Mouse (Mus musculus): ENCODE measurements around the gene 2810408A11Rik. TPM values are rescaled to one million over a fixed set of nuclear protein-coding genes. Genes with fewer than 3 reads are reported as not detected.

Gene 2810408A11Rik
- polyA plus RNA-seq, 1 experiment, result 8.5 TPM

- no peak for DNase-seq (ENCODE audit: low read depth)
- TF ChIP-seq POLR2A (IDR thresholded peaks at IDR 0.05; ENCODE audit: borderline replicate concordance, extremely low read depth, insufficient read depth, insufficient read length, poor library complexity, severe bottlenecking), result no peak
- no peak for TF ChIP-seq CTCF (IDR thresholded peaks at IDR 0.05; ENCODE audit: borderline replicate concordance, extremely low read depth, insufficient read depth, insufficient read length)
Observed at GRCm38 (mm10) chr11:69853994-69854393, 46.8 kb downstream of the 2810408A11Rik start.

GRCm38 (mm10) chr11:69850754-69851153 lies 50.0 kb downstream of the 2810408A11Rik start:
- TF ChIP-seq POLR2A (IDR thresholded peaks at IDR 0.05; ENCODE audit: borderline replicate concordance, extremely low read depth, insufficient read depth, insufficient read length, poor library complexity, severe bottlenecking) (no peak), CTCF (IDR thresholded peaks at IDR 0.05; ENCODE audit: borderline replicate concordance, extremely low read depth, insufficient read depth, insufficient read length) (no peak)
- no peak for DNase-seq (ENCODE audit: low read depth)

- DNase-seq (ENCODE audit: low read depth), result no peak
- TF ChIP-seq CTCF (IDR thresholded peaks at IDR 0.05; ENCODE audit: borderline replicate concordance, extremely low read depth, insufficient read depth, insufficient read length) (no peak), POLR2A (IDR thresholded peaks at IDR 0.05; ENCODE audit: borderline replicate concordance, extremely low read depth, insufficient read depth, insufficient read length, poor library complexity, severe bottlenecking) (no peak)
Observed at GRCm38 (mm10) chr11:69849884-69850283, 50.9 kb downstream of the 2810408A11Rik start.

- TF ChIP-seq POLR2A (IDR thresholded peaks at IDR 0.05; ENCODE audit: borderline replicate concordance, extremely low read depth, insufficient read depth, insufficient read length, poor library complexity, severe bottlenecking), result no peak
- TF ChIP-seq CTCF (IDR thresholded peaks at IDR 0.05; ENCODE audit: borderline replicate concordance, extremely low read depth, insufficient read depth, insufficient read length), result no peak
Observed at GRCm38 (mm10) chr11:69849128-69849527, 51.7 kb downstream of the 2810408A11Rik start.

GRCm38 (mm10) chr11:69848021-69848420 lies 52.8 kb downstream of the 2810408A11Rik start:
- DNase-seq (ENCODE audit: low read depth), result no peak
- no peak for TF ChIP-seq CTCF (IDR thresholded peaks at IDR 0.05; ENCODE audit: borderline replicate concordance, extremely low read depth, insufficient read depth, insufficient read length)
- TF ChIP-seq POLR2A (IDR thresholded peaks at IDR 0.05; ENCODE audit: borderline replicate concordance, extremely low read depth, insufficient read depth, insufficient read length, poor library complexity, severe bottlenecking), result no peak

More at GRCm38 (mm10) chr11:69849128-69849527, 51.7 kb downstream of the 2810408A11Rik start:
- DNase-seq (ENCODE audit: low read depth), result no peak

Other genes starting within 250 kb of the 2810408A11Rik start
- gene Sox15, start 245.7 kb downstream of the 2810408A11Rik start, polyA plus RNA-seq (2012; rRNA removed), result 0.42 TPM in 1 of 2 replicates, not detected in the other
- 133 and 185 TPM in 2 replicates for gene Mpdu1, start 238.3 kb downstream of the 2810408A11Rik start, polyA plus RNA-seq (2012; rRNA removed)
- 7.8 and 10.8 TPM in 2 replicates for gene Cd68, start 234.8 kb downstream of the 2810408A11Rik start, polyA plus RNA-seq (2012; rRNA removed)
- 894 and 1,040 TPM in 2 replicates for gene Eif4a1, start 228.6 kb downstream of the 2810408A11Rik start, polyA plus RNA-seq (2012; rRNA removed)
- 139 and 167 TPM in 2 replicates for gene Senp3, start 218.9 kb downstream of the 2810408A11Rik start, polyA plus RNA-seq (2012; rRNA removed)
- 0.55 and 0.71 TPM in 2 replicates for gene Tnfsf13, start 215.2 kb downstream of the 2810408A11Rik start, polyA plus RNA-seq (2012; rRNA removed)
- 5.3 and 6.0 TPM in 2 replicates for gene Tnfsf12, start 205.1 kb downstream of the 2810408A11Rik start, polyA plus RNA-seq (2012; rRNA removed)
- gene Tnfsfm13, start 204.9 kb downstream of the 2810408A11Rik start, polyA plus RNA-seq (2012; rRNA removed), result 0.77 and 1.2 TPM in 2 replicates
- 35.8 and 71.0 TPM in 2 replicates for gene Polr2a, start 142.3 kb downstream of the 2810408A11Rik start, polyA plus RNA-seq (2012; rRNA removed)
- 0.68 and 1.1 TPM in 2 replicates for gene Slc35g3, start 139.0 kb downstream of the 2810408A11Rik start, polyA plus RNA-seq (2012; rRNA removed)
- 10.0 and 12.1 TPM in 2 replicates for gene Zbtb4, start 135.1 kb downstream of the 2810408A11Rik start, polyA plus RNA-seq (2012; rRNA removed)
- 3.0 and 4.2 TPM in 2 replicates for gene Chrnb1, start 105.0 kb downstream of the 2810408A11Rik start, polyA plus RNA-seq (2012; rRNA removed)
- gene Fgf11, start 99.1 kb downstream of the 2810408A11Rik start, polyA plus RNA-seq (2012; rRNA removed), result 20.4 and 20.9 TPM in 2 replicates
- gene Tmem102, start 95.4 kb downstream of the 2810408A11Rik start, polyA plus RNA-seq (2012; rRNA removed), result 0.30 and 0.36 TPM in 2 replicates
- gene Gm39566, start 85.7 kb downstream of the 2810408A11Rik start, polyA plus RNA-seq (2012; rRNA removed), result not detected in 2 replicates
- gene Spem2, start 82.5 kb downstream of the 2810408A11Rik start, polyA plus RNA-seq (2012; rRNA removed), result not detected in 2 replicates
- gene Spem1, start 78.8 kb downstream of the 2810408A11Rik start, polyA plus RNA-seq (2012; rRNA removed), result 1.3 and 1.4 TPM in 2 replicates
- gene Nlgn2, start 63.2 kb downstream of the 2810408A11Rik start, polyA plus RNA-seq (2012; rRNA removed), result 123 and 183 TPM in 2 replicates
- 167 and 271 TPM in 2 replicates for gene Tmem256, start 62.5 kb downstream of the 2810408A11Rik start, polyA plus RNA-seq (2012; rRNA removed)
- 86.3 and 105 TPM in 2 replicates for gene Plscr3, start 54.6 kb downstream of the 2810408A11Rik start, polyA plus RNA-seq (2012; rRNA removed)
- gene Tnk1, start 42.3 kb downstream of the 2810408A11Rik start, polyA plus RNA-seq (2012; rRNA removed), result 0.18 and 0.29 TPM in 2 replicates
- gene Tmem95, start 23.0 kb downstream of the 2810408A11Rik start, polyA plus RNA-seq (2012; rRNA removed), result not detected in 2 replicates
- gene Kctd11, start 19.6 kb downstream of the 2810408A11Rik start, polyA plus RNA-seq (2012; rRNA removed), result 1.6 and 1.9 TPM in 2 replicates
- 0.59 and 0.82 TPM in 2 replicates for gene Acap1, start 5.4 kb downstream of the 2810408A11Rik start, polyA plus RNA-seq (2012; rRNA removed)
- gene Neurl4, start 85 bp upstream of the 2810408A11Rik start, polyA plus RNA-seq (2012; rRNA removed), result 118 and 129 TPM in 2 replicates
- 80.8 and 109 TPM in 2 replicates for gene Gps2, start 12.9 kb upstream of the 2810408A11Rik start, polyA plus RNA-seq (2012; rRNA removed)
- 727 and 821 TPM in 2 replicates for gene Eif5a, start 21.0 kb upstream of the 2810408A11Rik start, polyA plus RNA-seq (2012; rRNA removed)
- 45.0 and 67.9 TPM in 2 replicates for gene Ybx2, start 34.8 kb upstream of the 2810408A11Rik start, polyA plus RNA-seq (2012; rRNA removed)
- 5.2 and 12.5 TPM in 2 replicates for gene Slc2a4, start 47.2 kb upstream of the 2810408A11Rik start, polyA plus RNA-seq (2012; rRNA removed)
- 0.33 and 0.38 TPM in 2 replicates for gene Cldn7, start 63.8 kb upstream of the 2810408A11Rik start, polyA plus RNA-seq (2012; rRNA removed)
- gene Ctdnep1, start 80.2 kb upstream of the 2810408A11Rik start, polyA plus RNA-seq (2012; rRNA removed), result 98.1 and 110 TPM in 2 replicates
- gene Elp5, start 81.5 kb upstream of the 2810408A11Rik start, polyA plus RNA-seq (2012; rRNA removed), result 127 and 159 TPM in 2 replicates
- gene Gabarap, start 90.2 kb upstream of the 2810408A11Rik start, polyA plus RNA-seq (2012; rRNA removed), result 457 and 501 TPM in 2 replicates
- gene Phf23, start 94.8 kb upstream of the 2810408A11Rik start, polyA plus RNA-seq (2012; rRNA removed), result 49.2 and 54.9 TPM in 2 replicates
- gene Dvl2, start 99.6 kb upstream of the 2810408A11Rik start, polyA plus RNA-seq (2012; rRNA removed), result 36.8 and 45.7 TPM in 2 replicates
- gene Acadvl, start 114.4 kb upstream of the 2810408A11Rik start, polyA plus RNA-seq (2012; rRNA removed), result 36.0 and 43.9 TPM in 2 replicates
- gene Dlg4, start 116.0 kb upstream of the 2810408A11Rik start, polyA plus RNA-seq (2012; rRNA removed), result 231 and 306 TPM in 2 replicates
- gene Asgr1, start 153.1 kb upstream of the 2810408A11Rik start, polyA plus RNA-seq (2012; rRNA removed), result 1.2 and 1.8 TPM in 2 replicates
- 0.09 TPM in 1 of 2 replicates, not detected in the other for gene Asgr2, start 191.7 kb upstream of the 2810408A11Rik start, polyA plus RNA-seq (2012; rRNA removed)
- 0.33 and 0.37 TPM in 2 replicates for gene Mgl2, start 229.3 kb upstream of the 2810408A11Rik start, polyA plus RNA-seq (2012; rRNA removed)